Mouse (Mus musculus): ENCODE data around the gene Klf12. TPM values are rescaled to one million over a fixed set of nuclear protein-coding genes. Genes with fewer than 3 reads are reported as not detected.

Gene Klf12
- 51.3 and 60.2 TPM in 2 replicates for polyA plus RNA-seq (2015; fragmentation: Nextera tagmentation; extraction: Ambion mirVana)

DNA sequence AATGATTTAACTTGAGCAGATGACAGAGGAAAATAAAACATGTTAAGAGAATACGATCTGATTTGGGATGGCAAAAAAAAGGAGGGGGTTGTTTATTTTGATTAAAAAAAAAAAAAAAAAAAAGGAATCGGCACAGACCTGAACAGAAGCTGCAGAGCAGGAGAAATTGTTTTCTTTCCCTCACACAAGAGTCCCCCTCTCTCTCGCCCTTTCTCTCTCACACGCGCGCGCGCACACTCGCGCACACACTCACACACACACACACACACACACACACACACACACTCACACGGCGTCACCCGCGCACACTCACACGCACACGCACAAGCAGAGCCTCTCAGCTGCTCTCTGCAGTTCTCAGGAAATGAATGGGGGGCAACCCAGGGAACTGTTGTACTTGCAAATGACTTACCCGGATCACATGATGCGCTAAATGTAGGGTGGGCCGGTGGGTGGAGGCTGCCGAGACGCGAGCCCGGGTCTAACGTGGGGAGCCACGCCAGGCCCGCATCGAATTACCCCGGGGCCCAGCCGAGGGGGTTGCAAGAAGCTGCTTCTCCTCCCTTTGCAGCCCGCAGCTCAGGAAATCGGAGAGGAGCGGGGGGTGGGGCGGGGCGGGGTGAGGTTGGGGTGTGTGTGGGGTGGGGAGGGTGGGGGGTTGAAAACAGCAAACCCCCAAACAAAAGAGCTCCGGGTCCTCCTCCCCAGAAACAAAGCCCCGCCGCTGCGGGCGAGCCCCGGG is at the start of gene Klf12:
TSS of gene Klf12 (minus strand) at position 561 of the 742 bp plus-strand sequence.
- peak within 1 kb of the TSS; percentile 78 for H3K4me2 ChIP-seq (ENCODE audit: low read length)
- no peaks in the 10 kb centered on the region for H3K36me3 ChIP-seq (ENCODE audit: control insufficient read depth, insufficient read depth, low read length)
- WGBS = under 1% methylated on average over 34 of the region's 40 CpGs
- peaks cover 16% of the 10 kb centered on the region for H3K4me1 ChIP-seq (ENCODE audit: control insufficient read depth, insufficient read depth, low read length)
- peak within 1 kb of the TSS; percentile 72 for H3K4me3 ChIP-seq (ENCODE audit: low read depth, low read length)
- H3K9me3 ChIP-seq (replicated peaks; ENCODE audit: control insufficient read depth, low read length, poor library complexity, severe bottlenecking) = no peaks in the 10 kb centered on the region; the same call in 1 of the 2 replicates
- no peaks in the 10 kb centered on the region for H3K27me3 ChIP-seq (ENCODE audit: control insufficient read depth, insufficient read depth, low read depth, low read length)
- peak within 1 kb of the TSS; percentile 98 for H3K9ac ChIP-seq (ENCODE audit: low read depth, low read length)
- peak; percentile 86 for ATAC-seq
- H3K27ac ChIP-seq (ENCODE audit: low read length) = peak within 1 kb of the TSS; percentile 95

DNA sequence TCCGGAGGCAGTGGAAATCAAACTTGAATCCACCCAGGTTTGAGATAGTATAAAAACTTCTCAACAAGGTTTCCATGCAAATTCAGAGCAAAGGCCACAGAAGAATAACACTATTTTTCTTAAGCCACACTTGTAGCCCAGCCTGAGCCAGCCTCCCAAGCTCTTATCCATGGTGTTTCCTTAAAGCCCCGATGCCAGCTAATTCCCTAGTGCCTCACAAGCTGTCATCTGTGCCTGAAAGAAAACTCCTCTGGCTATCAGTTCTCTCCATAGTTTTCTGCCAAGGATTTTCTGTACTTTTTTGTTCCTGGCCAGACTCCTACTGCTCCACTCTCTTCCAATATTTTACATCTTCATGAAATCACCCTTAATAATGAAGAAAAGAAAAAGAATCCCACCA is 48.9 kb upstream of the Klf12 start:
- WGBS = 73% methylated on average over 2 of the region's 2 CpGs
- Histone ChIP-seq H3K4me3 (ENCODE audit: low read depth, low read length) (no peak overlapping the region), H3K27me3 (ENCODE audit: control insufficient read depth, insufficient read depth, low read depth, low read length) (no peaks in the 10 kb centered on the region), H3K9me3 (replicated peaks; ENCODE audit: control insufficient read depth, low read length, poor library complexity, severe bottlenecking) (no peaks in the 10 kb centered on the region), H3K9ac (ENCODE audit: low read depth, low read length) (no peak overlapping the region), H3K36me3 (ENCODE audit: control insufficient read depth, insufficient read depth, low read length) (no peaks in the 10 kb centered on the region), H3K27ac (ENCODE audit: low read length) (no peak overlapping the region), H3K4me1 (ENCODE audit: control insufficient read depth, insufficient read depth, low read length) (no peaks in the 10 kb centered on the region), H3K4me2 (ENCODE audit: low read length) (no peak overlapping the region)
- ATAC-seq = no peak

DNA sequence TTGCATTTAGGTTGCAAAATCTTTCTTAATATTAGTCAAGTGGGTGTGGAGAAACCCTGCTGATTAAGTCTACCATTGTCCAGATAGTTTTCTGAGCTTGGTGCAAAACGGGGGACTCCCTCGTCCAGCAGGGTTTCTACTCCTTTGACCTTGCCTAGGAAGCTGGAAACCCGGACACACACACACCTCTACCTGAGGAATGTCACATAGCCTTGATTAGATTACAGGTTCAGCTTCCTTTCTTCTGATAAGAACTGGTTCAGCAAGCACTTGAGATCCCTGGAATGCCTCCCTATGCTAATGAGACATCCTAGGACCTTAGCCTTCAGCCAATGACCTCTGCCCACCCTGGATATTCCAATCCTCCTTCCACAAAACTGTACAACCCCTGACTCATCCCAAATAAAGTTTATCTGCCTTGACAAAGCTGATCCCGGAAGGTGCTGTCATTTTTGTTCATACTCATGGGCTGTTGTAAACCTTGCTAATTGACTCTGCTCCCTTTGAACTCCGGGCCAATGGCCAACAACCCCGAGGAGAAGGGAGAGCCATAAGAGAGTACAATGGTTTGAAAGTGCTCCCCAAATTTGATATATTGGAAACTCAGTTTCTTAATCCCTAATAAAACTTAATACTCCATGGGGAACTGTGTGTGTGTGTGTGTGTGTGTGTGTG is 44.3 kb upstream of the Klf12 start:
- no peak overlapping the region for H3K27ac ChIP-seq (ENCODE audit: low read length)
- no peaks in the 10 kb centered on the region for H3K9me3 ChIP-seq (replicated peaks; ENCODE audit: control insufficient read depth, low read length, poor library complexity, severe bottlenecking)
- no peaks in the 10 kb centered on the region for H3K36me3 ChIP-seq (ENCODE audit: control insufficient read depth, insufficient read depth, low read length)
- no peak overlapping the region for H3K4me2 ChIP-seq (ENCODE audit: low read length)
- no peak for ATAC-seq
- H3K4me1 ChIP-seq (ENCODE audit: control insufficient read depth, insufficient read depth, low read length) = no peaks in the 10 kb centered on the region
- 80% methylated on average over 6 of the region's 6 CpGs for WGBS
- no peaks in the 10 kb centered on the region for H3K27me3 ChIP-seq (ENCODE audit: control insufficient read depth, insufficient read depth, low read depth, low read length)
- no peak overlapping the region for H3K4me3 ChIP-seq (ENCODE audit: low read depth, low read length)
- H3K9ac ChIP-seq (ENCODE audit: low read depth, low read length) = no peak overlapping the region

DNA sequence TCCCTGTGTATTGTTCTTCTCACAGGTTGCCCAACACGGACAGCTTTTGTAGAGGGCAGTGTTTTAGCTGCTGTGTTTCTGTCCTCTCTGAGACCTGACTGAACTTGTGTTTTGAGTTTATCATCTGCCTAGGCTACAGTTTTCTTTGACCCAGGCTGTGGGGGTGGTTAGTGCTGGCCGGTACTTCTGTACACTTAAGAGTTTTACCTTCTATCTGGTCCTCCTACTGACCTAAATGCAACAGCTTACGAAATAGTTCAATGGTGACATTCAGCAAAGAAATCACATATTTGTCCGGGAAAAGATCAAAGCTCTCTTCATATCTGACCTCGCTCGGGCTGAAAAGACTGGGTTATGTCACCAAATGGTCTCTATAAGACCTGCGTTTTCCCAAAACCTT is 39.8 kb upstream of the Klf12 start:
- Histone ChIP-seq H3K27me3 (ENCODE audit: control insufficient read depth, insufficient read depth, low read depth, low read length) (no peaks in the 10 kb centered on the region), H3K4me3 (ENCODE audit: low read depth, low read length) (no peak overlapping the region), H3K4me2 (ENCODE audit: low read length) (no peak overlapping the region), H3K27ac (ENCODE audit: low read length) (no peak overlapping the region), H3K36me3 (ENCODE audit: control insufficient read depth, insufficient read depth, low read length) (no peaks in the 10 kb centered on the region), H3K9ac (ENCODE audit: low read depth, low read length) (no peak overlapping the region), H3K4me1 (ENCODE audit: control insufficient read depth, insufficient read depth, low read length) (no peaks in the 10 kb centered on the region), H3K9me3 (replicated peaks; ENCODE audit: control insufficient read depth, low read length, poor library complexity, severe bottlenecking) (no peaks in the 10 kb centered on the region; the same call in 1 of the 2 replicates)
- no peak for ATAC-seq
- 93% methylated on average over 7 of the region's 7 CpGs for WGBS

DNA sequence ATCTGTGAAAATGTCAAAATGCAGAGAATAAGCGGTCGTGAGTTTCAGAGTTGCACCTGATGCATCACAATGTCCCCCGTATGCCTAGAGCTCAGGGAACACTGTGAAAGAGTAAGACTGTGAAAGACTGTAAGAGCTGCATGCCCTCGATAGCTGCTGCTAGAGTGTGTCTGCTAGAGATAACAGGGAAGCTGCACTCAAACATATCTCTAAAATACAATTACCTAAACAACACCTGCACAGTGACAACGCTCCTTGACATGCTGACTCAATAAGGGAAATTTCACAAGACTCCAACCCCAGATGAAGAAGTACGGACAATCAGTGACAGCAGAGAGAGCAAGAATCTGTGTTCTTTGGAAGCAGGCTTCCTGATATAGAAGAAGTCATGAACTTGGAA is 37.5 kb upstream of the Klf12 start:
- no peaks in the 10 kb centered on the region for H3K4me1 ChIP-seq (ENCODE audit: control insufficient read depth, insufficient read depth, low read length)
- 96% methylated on average over 6 of the region's 6 CpGs for WGBS
- no peak overlapping the region for H3K27ac ChIP-seq (ENCODE audit: low read length)
- no peaks in the 10 kb centered on the region; the same call in 1 of the 2 replicates for H3K9me3 ChIP-seq (replicated peaks; ENCODE audit: control insufficient read depth, low read length, poor library complexity, severe bottlenecking)
- H3K4me2 ChIP-seq (ENCODE audit: low read length) = no peak overlapping the region
- no peak for ATAC-seq
- no peaks in the 10 kb centered on the region for H3K36me3 ChIP-seq (ENCODE audit: control insufficient read depth, insufficient read depth, low read length)
- H3K27me3 ChIP-seq (ENCODE audit: control insufficient read depth, insufficient read depth, low read depth, low read length) = no peaks in the 10 kb centered on the region
- H3K9ac ChIP-seq (ENCODE audit: low read depth, low read length) = no peak overlapping the region
- H3K4me3 ChIP-seq (ENCODE audit: low read depth, low read length) = no peak overlapping the region

DNA sequence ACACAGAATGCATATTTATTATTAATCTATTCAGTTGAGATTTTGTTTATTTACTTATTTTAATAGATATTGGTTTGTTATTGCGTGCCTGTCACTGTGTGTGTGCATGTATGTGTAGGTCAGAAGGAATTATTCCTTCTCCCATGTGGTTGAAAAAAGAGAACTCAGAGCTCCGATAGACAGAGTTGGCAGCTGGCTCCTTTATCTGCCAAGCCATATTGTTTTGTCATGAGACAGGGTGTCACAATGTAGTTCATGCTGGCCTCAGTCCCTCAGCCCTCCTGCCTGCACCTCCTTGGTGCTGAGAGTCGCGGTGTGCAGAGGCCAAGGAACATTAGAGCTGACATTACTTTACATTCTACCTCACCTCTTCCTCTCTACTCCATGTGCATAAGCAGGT is 32.3 kb upstream of the Klf12 start:
- no peak overlapping the region for H3K9ac ChIP-seq (ENCODE audit: low read depth, low read length)
- no peak for ATAC-seq
- no peaks in the 10 kb centered on the region for H3K27me3 ChIP-seq (ENCODE audit: control insufficient read depth, insufficient read depth, low read depth, low read length)
- H3K4me1 ChIP-seq (ENCODE audit: control insufficient read depth, insufficient read depth, low read length) = no peaks in the 10 kb centered on the region
- WGBS = 77% methylated on average over 4 of the region's 4 CpGs
- H3K4me2 ChIP-seq (ENCODE audit: low read length) = no peak overlapping the region
- H3K36me3 ChIP-seq (ENCODE audit: control insufficient read depth, insufficient read depth, low read length) = no peaks in the 10 kb centered on the region
- no peak overlapping the region for H3K4me3 ChIP-seq (ENCODE audit: low read depth, low read length)
- H3K9me3 ChIP-seq (replicated peaks; ENCODE audit: control insufficient read depth, low read length, poor library complexity, severe bottlenecking) = no peaks in the 10 kb centered on the region; the same call in 1 of the 2 replicates
- no peak overlapping the region for H3K27ac ChIP-seq (ENCODE audit: low read length)

DNA sequence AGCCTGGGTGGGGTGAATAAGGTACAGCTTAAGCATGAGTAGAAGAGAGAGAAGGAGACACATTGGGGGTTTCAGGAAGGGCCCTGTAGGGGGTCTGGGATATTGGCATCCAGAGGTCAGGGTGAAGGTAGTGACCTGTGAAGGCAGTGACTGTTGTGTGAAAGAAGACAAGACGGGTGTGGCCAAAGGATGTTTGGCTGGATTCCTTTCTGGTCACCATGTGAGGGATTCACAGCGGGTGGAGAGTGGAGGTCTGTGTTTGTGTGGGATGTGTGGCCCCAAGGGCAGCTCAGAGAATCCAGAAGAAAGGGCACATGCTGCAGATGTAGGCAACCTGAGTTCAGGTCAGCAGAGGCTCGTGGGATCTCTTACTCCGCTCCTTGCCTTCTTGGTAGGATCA is 29.6 kb upstream of the Klf12 start:
- H3K4me2 ChIP-seq (ENCODE audit: low read length) = no peak overlapping the region
- no peaks in the 10 kb centered on the region for H3K4me1 ChIP-seq (ENCODE audit: control insufficient read depth, insufficient read depth, low read length)
- no peaks in the 10 kb centered on the region for H3K36me3 ChIP-seq (ENCODE audit: control insufficient read depth, insufficient read depth, low read length)
- H3K9me3 ChIP-seq (replicated peaks; ENCODE audit: control insufficient read depth, low read length, poor library complexity, severe bottlenecking) = no peaks in the 10 kb centered on the region
- no peak overlapping the region for H3K27ac ChIP-seq (ENCODE audit: low read length)
- 67% methylated on average over 4 of the region's 4 CpGs for WGBS
- no peak overlapping the region for H3K9ac ChIP-seq (ENCODE audit: low read depth, low read length)
- H3K27me3 ChIP-seq (ENCODE audit: control insufficient read depth, insufficient read depth, low read depth, low read length) = no peaks in the 10 kb centered on the region
- no peak for ATAC-seq
- no peak overlapping the region for H3K4me3 ChIP-seq (ENCODE audit: low read depth, low read length)

DNA sequence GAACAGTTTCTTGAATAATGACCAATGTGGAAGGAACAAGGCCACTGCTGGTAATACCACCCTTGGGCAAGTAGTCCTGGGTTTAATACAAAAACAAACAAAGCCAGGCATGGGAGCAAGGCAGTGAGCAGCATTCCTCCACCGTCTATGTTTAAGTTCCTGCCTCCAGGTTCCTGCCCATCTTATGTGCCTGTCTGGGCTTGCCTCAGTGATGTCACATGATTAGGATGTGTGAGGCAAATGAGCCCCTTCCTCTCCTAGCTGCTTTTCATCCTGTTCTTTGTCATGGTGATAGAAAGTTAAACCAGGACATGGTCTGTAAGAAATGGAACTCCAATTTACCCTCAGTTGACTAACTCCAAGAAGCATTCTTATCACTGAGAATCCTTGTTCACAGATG is 16.4 kb upstream of the Klf12 start:
- Histone ChIP-seq H3K4me2 (ENCODE audit: low read length) (no peak overlapping the region), H3K9ac (ENCODE audit: low read depth, low read length) (no peak overlapping the region), H3K9me3 (replicated peaks; ENCODE audit: control insufficient read depth, low read length, poor library complexity, severe bottlenecking) (no peaks in the 10 kb centered on the region), H3K36me3 (ENCODE audit: control insufficient read depth, insufficient read depth, low read length) (no peaks in the 10 kb centered on the region), H3K4me3 (ENCODE audit: low read depth, low read length) (no peak overlapping the region), H3K4me1 (ENCODE audit: control insufficient read depth, insufficient read depth, low read length) (no peaks in the 10 kb centered on the region), H3K27me3 (ENCODE audit: control insufficient read depth, insufficient read depth, low read depth, low read length) (no peaks in the 10 kb centered on the region), H3K27ac (ENCODE audit: low read length) (no peak overlapping the region)
- ATAC-seq = no peak
- WGBS = 89% methylated on average over 1 of the region's 1 CpGs

DNA sequence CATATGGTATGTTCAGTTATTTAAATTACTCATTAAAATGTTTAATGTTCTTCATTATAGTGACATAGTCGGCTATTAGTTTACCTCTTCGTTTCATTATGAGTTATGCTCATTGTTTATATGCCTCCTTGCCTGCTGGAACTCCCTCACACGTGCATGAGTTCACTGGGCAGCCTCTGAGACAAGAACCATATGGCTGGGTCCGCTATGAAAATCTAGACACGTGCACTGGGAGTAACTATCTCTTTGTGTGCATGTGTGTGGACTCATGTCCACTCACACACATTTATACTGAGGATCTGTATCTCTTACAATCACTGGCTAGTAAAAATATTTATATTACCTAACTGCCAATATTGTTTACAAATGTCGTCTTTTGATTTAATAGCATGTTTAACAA is 14.4 kb upstream of the Klf12 start:
- ATAC-seq = no peak
- 82% methylated on average over 6 of the region's 6 CpGs for WGBS

More for the DNA sequence above, 14.4 kb upstream of the Klf12 start:
- Histone ChIP-seq H3K36me3 (ENCODE audit: control insufficient read depth, insufficient read depth, low read length) (no peaks in the 10 kb centered on the region), H3K9me3 (replicated peaks; ENCODE audit: control insufficient read depth, low read length, poor library complexity, severe bottlenecking) (no peaks in the 10 kb centered on the region), H3K27me3 (ENCODE audit: control insufficient read depth, insufficient read depth, low read depth, low read length) (no peaks in the 10 kb centered on the region), H3K27ac (ENCODE audit: low read length) (no peak overlapping the region), H3K4me1 (ENCODE audit: control insufficient read depth, insufficient read depth, low read length) (no peaks in the 10 kb centered on the region), H3K4me2 (ENCODE audit: low read length) (no peak overlapping the region), H3K9ac (ENCODE audit: low read depth, low read length) (no peak overlapping the region), H3K4me3 (ENCODE audit: low read depth, low read length) (no peak overlapping the region)

All from midbrain, embryonic 16.5 days (tissue).